In genomic region chr10:17330904-17331606, GRCm38 (mm10) we compare ENCODE assay signal across 8 mouse cellular contexts.
DNase-seq lines count a peak whose midpoint lies in the region; ATAC-seq lines count a peak whose summit lies in the region.

No protein-coding gene starts in this region.

- H3K9me3 ChIP-seq in heart, embryonic 13.5 days: no peaks in the 10 kb centered on the region
- no peaks in the 10 kb centered on the region for H3K9me3 ChIP-seq in forebrain, embryonic 11.5 days (ENCODE audit: control insufficient read depth, low read length)
- no peaks in the 10 kb centered on the region for H3K9me3 ChIP-seq in liver, embryonic 12.5 days (replicated peaks)

- H3K27ac ChIP-seq in heart, embryonic 13.5 days (replicated peaks): peak overlapping the region; percentile 76
- peak overlapping the region; percentile 78 for H3K27ac ChIP-seq in forebrain, embryonic 11.5 days (ENCODE audit: low read depth, low read length)
- no peak overlapping the region for H3K27ac ChIP-seq in liver, embryonic 12.5 days

- H3K36me3 ChIP-seq in heart, embryonic 13.5 days: no peaks in the 10 kb centered on the region
- no peaks in the 10 kb centered on the region for H3K36me3 ChIP-seq in forebrain, embryonic 11.5 days (ENCODE audit: control insufficient read depth, insufficient read depth, low read length)
- no peaks in the 10 kb centered on the region for H3K36me3 ChIP-seq in liver, embryonic 12.5 days

- H3K4me3 ChIP-seq in heart, embryonic 13.5 days: peak overlapping the region; percentile 48
- H3K4me3 ChIP-seq in forebrain, embryonic 11.5 days (ENCODE audit: low read depth, low read length): peak overlapping the region; percentile 25
- H3K4me3 ChIP-seq in liver, embryonic 12.5 days: peak overlapping the region; percentile 37

- H3K4me2 ChIP-seq in heart, embryonic 13.5 days: peak overlapping the region; percentile 73
- peak overlapping the region; percentile 55; the same call in 1 of the 2 replicates for H3K4me2 ChIP-seq in forebrain, embryonic 11.5 days (ENCODE audit: low read depth, low read length, severe bottlenecking)
- H3K4me2 ChIP-seq in liver, embryonic 12.5 days: peak overlapping the region; percentile 53

- H3K4me1 ChIP-seq in heart, embryonic 13.5 days: peaks cover 35% of the 10 kb centered on the region
- H3K4me1 ChIP-seq in forebrain, embryonic 11.5 days (replicated peaks; ENCODE audit: control insufficient read depth, insufficient read depth, low read length): peaks cover 8% of the 10 kb centered on the region
- peaks cover 19% of the 10 kb centered on the region for H3K4me1 ChIP-seq in liver, embryonic 12.5 days

- 9% methylated on average over 6 of the region's 6 CpGs for WGBS in heart, embryonic 13.5 days
- 2% methylated on average over 6 of the region's 6 CpGs for WGBS in forebrain, embryonic 11.5 days
- WGBS in liver, embryonic 12.5 days (ENCODE audit: insufficient replicate concordance): 10% methylated on average over 6 of the region's 6 CpGs

- H3K9ac ChIP-seq in heart, embryonic 13.5 days: peak overlapping the region; percentile 78
- peak overlapping the region; percentile 39; the same call in 1 of the 2 replicates for H3K9ac ChIP-seq in forebrain, embryonic 11.5 days (ENCODE audit: low read length)
- H3K9ac ChIP-seq in liver, embryonic 12.5 days: peak overlapping the region; percentile 44; the same call in 1 of the 2 replicates

- H3K27me3 ChIP-seq in heart, embryonic 13.5 days (replicated peaks): no peaks in the 10 kb centered on the region
- H3K27me3 ChIP-seq in forebrain, embryonic 11.5 days (ENCODE audit: control insufficient read depth, insufficient read depth, low read length): no peaks in the 10 kb centered on the region
- H3K27me3 ChIP-seq in liver, embryonic 12.5 days (replicated peaks): no peaks in the 10 kb centered on the region

- no peak for ATAC-seq in heart, embryonic 13.5 days (ENCODE audit: extremely low read depth, insufficient number of reproducible peaks, low FRiP score, low TSS enrichment)
- peak; percentile 74 for ATAC-seq in forebrain, embryonic 11.5 days (replicated peaks; ENCODE audit: low FRiP score)
- no peak for ATAC-seq in liver, embryonic 12.5 days
- ATAC-seq in CD4-positive, CD25-positive, alpha-beta regulatory T cell, adult 4 months: no peak

- DNase-seq in heart, adult 8-10 months (ENCODE audit: low spot score): no peak
- DNase-seq in adrenal gland, postnatal 36 days: peak; percentile 53 to 56
- peak; percentile 57 for DNase-seq in forebrain, embryonic 11.5 days (ENCODE audit: low spot score)
- no peak for DNase-seq in right cerebral cortex, postnatal 4 days
- no peak for DNase-seq in ovary, adult 18-20 months (ENCODE audit: low spot score)

Comparison
In these comparisons a context has a peak if more than half of its experiments do, and no peak if none do; other contexts are left out.
1. DNase-seq: peak in adrenal gland, postnatal 36 days (2 of 2) and forebrain, embryonic 11.5 days (single experiment); none in heart, adult 8-10 months (single experiment), right cerebral cortex, postnatal 4 days (single experiment) and ovary, adult 18-20 months (single experiment).
2. Peak in every context shown above with its lines, with median percentiles within 50 percentile points of each other: H3K4me2 ChIP-seq, H3K4me3 ChIP-seq and H3K9ac ChIP-seq.